Mouse (Mus musculus): ENCODE data around the gene Phpt1.
"Not testable (repeated sequence)": the region's sequence is repeated elsewhere in the genome, so short reads cannot be mapped to it uniquely, and the experiment has no call there.

The Phpt1 gene

GRCm38 (mm10) chr2:25561946-25562345 lies 13.1 kb downstream of the Phpt1 start:
- in situ Hi-C loops (cut with MboI, MseI), result no loop called here

- in situ Hi-C loops (cut with MboI, MseI), result no loop called here
Measured at GRCm38 (mm10) chr2:25560551-25560950, 14.5 kb downstream of the Phpt1 start.

- in situ Hi-C loops (cut with MboI, MseI), result no loop called here
Measured at GRCm38 (mm10) chr2:25558774-25559173, 16.2 kb downstream of the Phpt1 start.

- in situ Hi-C loops (cut with MboI, MseI), result no loop called here
Measured at GRCm38 (mm10) chr2:25557964-25558360, 17.1 kb downstream of the Phpt1 start.

GRCm38 (mm10) chr2:25557221-25557963 lies 17.6 kb downstream of the Phpt1 start, which contains the start of gene Edf1:
Edf1 (plus strand) TSS chr2:25557847.
- in situ Hi-C loops (cut with MboI, MseI), result no loop called here

- in situ Hi-C loops (cut with MboI, MseI), result no loop called here
Measured at GRCm38 (mm10) chr2:25556296-25556695, 18.7 kb downstream of the Phpt1 start.

GRCm38 (mm10) chr2:25555479-25555878 lies 19.5 kb downstream of the Phpt1 start:
- in situ Hi-C loops (cut with MboI, MseI), result not testable (repeated sequence)

- in situ Hi-C loops (cut with MboI, MseI), result not testable (repeated sequence)
Measured at GRCm38 (mm10) chr2:25553171-25553786, 21.7 kb downstream of the Phpt1 start.

GRCm38 (mm10) chr2:25551186-25551585 lies 23.8 kb downstream of the Phpt1 start:
- in situ Hi-C loops (cut with MboI, MseI), result no loop called here

- in situ Hi-C loops (cut with MboI, MseI), result loop anchor here in 1 of 2 experiments (5.0 kb wide), 1 partner anchor 87 kb away; the partner anchor contains the start of gene Paxx
Measured at GRCm38 (mm10) chr2:25549021-25549991, 25.7 kb downstream of the Phpt1 start.

GRCm38 (mm10) chr2:25546811-25547491 lies 28.1 kb downstream of the Phpt1 start, which contains the start of gene Traf2:
Traf2 (minus strand) TSS chr2:25546940.
- in situ Hi-C loops (cut with MboI, MseI), result loop anchor here in 1 of 2 experiments (5.0 kb wide), 1 partner anchor 85 kb away; the partner anchor contains the start of gene Paxx

- in situ Hi-C loops (cut with MboI, MseI), result loop anchor here in 1 of 2 experiments (5.0 kb wide), 1 partner anchor 84 kb away; the partner anchor contains the start of gene Paxx
Measured at GRCm38 (mm10) chr2:25545996-25546810, 28.8 kb downstream of the Phpt1 start.

GRCm38 (mm10) chr2:25541644-25542367 lies 33.2 kb downstream of the Phpt1 start:
- in situ Hi-C loops (cut with MboI, MseI), result no loop called here

GRCm38 (mm10) chr2:25540541-25540948 lies 34.5 kb downstream of the Phpt1 start:
- in situ Hi-C loops (cut with MboI, MseI), result no loop called here

GRCm38 (mm10) chr2:25536531-25536930 lies 38.5 kb downstream of the Phpt1 start:
- in situ Hi-C loops (cut with MboI, MseI), result no loop called here

GRCm38 (mm10) chr2:25534866-25535182 lies 40.2 kb downstream of the Phpt1 start:
- in situ Hi-C loops (cut with MboI, MseI), result no loop called here

- in situ Hi-C loops (cut with MboI, MseI), result no loop called here
Measured at GRCm38 (mm10) chr2:25534178-25534865, 40.7 kb downstream of the Phpt1 start.

- in situ Hi-C loops (cut with MboI, MseI), result no loop called here
Measured at GRCm38 (mm10) chr2:25533707-25534106, 41.3 kb downstream of the Phpt1 start.
